Mouse (Mus musculus) bone marrow macrophage, adult 2 months (primary cell): ENCODE data around the gene Spi1.

ENCODE experiments used
- CTCF ChIP-seq: IDR thresholded peaks from 2 replicates; pipeline ENCODE4 v1.5.1; 2012; ENCODE audit warnings: low read depth, mild to moderate bottlenecking, low read length, moderate library complexity
- POLR2A ChIP-seq: IDR thresholded peaks from 2 replicates; pipeline ENCODE4 v1.6.1; 2012; ENCODE audit warnings: mild to moderate bottlenecking, low read depth, low read length, borderline replicate concordance

DNA sequence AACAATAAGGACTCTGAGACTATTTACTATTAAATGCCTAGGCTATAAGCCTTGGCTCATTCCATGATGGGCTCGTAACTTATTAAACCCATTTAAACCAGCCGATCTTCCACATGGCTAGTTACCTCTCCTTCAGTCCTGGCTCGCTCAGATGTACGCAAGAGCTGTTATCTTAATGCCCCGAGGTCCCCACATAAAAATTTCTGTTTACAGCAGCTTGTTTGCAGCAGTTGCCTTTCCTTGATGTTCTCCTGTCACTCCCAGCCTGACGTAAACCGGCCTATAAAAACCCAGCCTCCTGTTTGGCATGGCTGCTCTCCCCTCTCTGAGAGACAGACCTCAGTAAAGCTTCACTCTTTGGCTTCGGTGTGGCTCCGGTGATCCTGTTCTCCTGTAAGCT is 34.8 kb upstream of the Spi1 start:
- no peak for TF ChIP-seq POLR2A
- TF ChIP-seq CTCF = no peak
